Mouse (Mus musculus) CH12.LX (cell line): ENCODE data around the gene Gsg1. TPM values are rescaled to one million over a fixed set of nuclear protein-coding genes. Genes with fewer than 3 reads are reported as not detected.

Experiments
- DNase-seq: peaks from one replicate; pipeline ENCODE4 v3.0.0-alpha.2; 2013; ENCODE audit errors: extremely low read depth
- H3K27ac ChIP-seq: 2 replicates; pipeline ENCODE4 v1.5.1; 2012; ENCODE audit warnings: low read depth, mild to moderate bottlenecking, control low read depth, moderate library complexity; ENCODE audit not compliant: insufficient read depth
- H3K27me3 ChIP-seq: replicated peaks from 2 replicates; pipeline ENCODE3; 2012; ENCODE audit warnings: inconsistent platforms
- H3K36me3 ChIP-seq, 2 experiments: replicated peaks in 1 of 2; 2 replicates each; pipeline versions ENCODE3 to v1.6.1; 2012; ENCODE audit warnings: inconsistent platforms in 1 of 2, low read length in 1 of 2, mild to moderate bottlenecking in 1 of 2, mixed read lengths in 1 of 2, moderate library complexity in 1 of 2; ENCODE audit not compliant: control insufficient read depth in 1 of 2, insufficient read depth in 1 of 2
- H3K4me1 ChIP-seq, 2 experiments: 2 replicates each; pipeline ENCODE4 v1.6.1; 2012; ENCODE audit warnings: inconsistent platforms in 1 of 2, moderate library complexity in 1 of 2; ENCODE audit not compliant: insufficient read depth in 2 of 2, control insufficient read depth in 1 of 2
- H3K4me2 ChIP-seq: 2 replicates; pipeline ENCODE4 v1.6.1; 2012; ENCODE audit warnings: low read depth, mild to moderate bottlenecking, control low read depth; ENCODE audit not compliant: poor library complexity, insufficient read depth, severe bottlenecking
- H3K4me3 ChIP-seq, 3 experiments: fragments of 150-350 bp in 1 of 3; sonication (generic) in 1 of 3; replicated peaks in 1 of 3; 2 replicates each; pipeline versions ENCODE3 to v1.5.1; 2011 to 2012; ENCODE audit warnings: low read depth in 2 of 3, low read length in 2 of 3, mild to moderate bottlenecking in 2 of 3, moderate library complexity in 2 of 3, control low read depth in 1 of 3, improper control_type of control experiment in 1 of 3, inconsistent platforms in 1 of 3, mixed read lengths in 1 of 3; ENCODE audit not compliant: poor library complexity in 1 of 3
- H3K79me2 ChIP-seq: replicated peaks from 2 replicates; pipeline ENCODE4 v1.6.1; 2012; ENCODE audit warnings: mild to moderate bottlenecking, moderate library complexity; ENCODE audit not compliant: control insufficient read depth, poor library complexity, insufficient read depth, severe bottlenecking; ENCODE audit errors: extremely low read depth
- H3K9ac ChIP-seq: 2 replicates; pipeline ENCODE4 v1.6.1; 2012; ENCODE audit warnings: low read depth, mild to moderate bottlenecking, control low read depth, moderate library complexity; ENCODE audit not compliant: insufficient read depth
- H3K9me3 ChIP-seq: replicated peaks from 2 replicates; pipeline ENCODE3; 2012; ENCODE audit warnings: low read length, inconsistent platforms, mixed read lengths
- ELF1 ChIP-seq: IDR thresholded peaks from 2 replicates; pipeline ENCODE4 v1.6.1; 2014; ENCODE audit warnings: low read depth, mild to moderate bottlenecking, inconsistent platforms, low read length, improper control_type of control experiment
- EP300 ChIP-seq: IDR thresholded peaks from 2 replicates; pipeline ENCODE4 v1.6.1; 2011; ENCODE audit warnings: low read length, improper control_type of control experiment
- ETS1 ChIP-seq: conservative IDR thresholded peaks from 2 replicates; pipeline ENCODE4 v1.6.1; 2012; ENCODE audit warnings: low read depth, mild to moderate bottlenecking, inconsistent platforms, low read length, improper control_type of control experiment, moderate library complexity
- HCFC1 ChIP-seq: IDR thresholded peaks from 2 replicates; pipeline ENCODE4 v1.6.1; 2012; ENCODE audit warnings: low read depth, mild to moderate bottlenecking, inconsistent platforms, low read length, improper control_type of control experiment
- IRF4 ChIP-seq: IDR thresholded peaks from 2 replicates; pipeline ENCODE4 v1.6.1; 2014; ENCODE audit warnings: low read depth, mild to moderate bottlenecking, inconsistent platforms, low read length, improper control_type of control experiment
- JUN ChIP-seq: IDR thresholded peaks from 2 replicates; pipeline ENCODE4 v1.6.1; 2011; ENCODE audit warnings: low read depth, mild to moderate bottlenecking, low read length, improper control_type of control experiment, moderate library complexity; ENCODE audit not compliant: insufficient read depth
- JUND ChIP-seq: conservative IDR thresholded peaks from 2 replicates; pipeline ENCODE4 v1.6.1; 2011; ENCODE audit warnings: low read depth, low read length, improper control_type of control experiment
- KAT2A ChIP-seq: IDR thresholded peaks from 2 replicates; pipeline ENCODE4 v1.6.1; 2012; ENCODE audit warnings: low read length, improper control_type of control experiment, inconsistent platforms; ENCODE audit not compliant: insufficient replicate concordance
- MAFK ChIP-seq: IDR thresholded peaks from 2 replicates; pipeline ENCODE4 v1.6.1; 2011; ENCODE audit warnings: low read length, improper control_type of control experiment; ENCODE audit not compliant: insufficient replicate concordance
- MAX ChIP-seq: IDR thresholded peaks from 2 replicates; pipeline ENCODE4 v1.6.1; 2011; ENCODE audit warnings: low read length, improper control_type of control experiment
- MAZ ChIP-seq: IDR thresholded peaks from 2 replicates; pipeline ENCODE4 v1.6.1; 2012; ENCODE audit warnings: low read depth, mild to moderate bottlenecking, inconsistent platforms, low read length, improper control_type of control experiment, moderate library complexity
- MEF2A ChIP-seq: IDR thresholded peaks from 2 replicates; pipeline ENCODE4 v1.6.1; 2014; ENCODE audit warnings: low read depth, mild to moderate bottlenecking, inconsistent platforms, low read length, improper control_type of control experiment, borderline replicate concordance
- NRF1 ChIP-seq: IDR thresholded peaks from 2 replicates; pipeline ENCODE4 v1.6.1; 2014; ENCODE audit warnings: low read depth, mild to moderate bottlenecking, inconsistent platforms, low read length, improper control_type of control experiment, moderate library complexity
- POLR2A ChIP-seq: IDR thresholded peaks from 2 replicates; pipeline ENCODE4 v1.6.1; 2011; ENCODE audit warnings: low read depth, mild to moderate bottlenecking, improper control_type of control experiment, low read length
- TBP ChIP-seq: conservative IDR thresholded peaks from 2 replicates; pipeline ENCODE4 v1.6.1; 2011; ENCODE audit warnings: low read depth, low read length, improper control_type of control experiment
- TCF12 ChIP-seq: IDR thresholded peaks from 2 replicates; pipeline ENCODE4 v1.6.1; 2014; ENCODE audit warnings: low read depth, mild to moderate bottlenecking, inconsistent platforms, low read length, improper control_type of control experiment
- UBTF ChIP-seq: IDR thresholded peaks from 2 replicates; pipeline ENCODE4 v1.6.1; 2012; ENCODE audit warnings: low read depth, mild to moderate bottlenecking, inconsistent platforms, low read length, improper control_type of control experiment, moderate library complexity
- ZC3H11A ChIP-seq: IDR thresholded peaks from 2 replicates; pipeline ENCODE4 v1.6.1; 2012; ENCODE audit warnings: low read depth, mild to moderate bottlenecking, inconsistent platforms, low read length, improper control_type of control experiment
- ZKSCAN1 ChIP-seq: IDR thresholded peaks from 2 replicates; pipeline ENCODE4 v1.6.1; 2012; ENCODE audit warnings: low read depth, inconsistent platforms, low read length, improper control_type of control experiment, borderline replicate concordance
- ZMIZ1 ChIP-seq: IDR thresholded peaks from 2 replicates; pipeline ENCODE4 v1.6.1; 2012; ENCODE audit warnings: low read depth, mild to moderate bottlenecking, inconsistent platforms, low read length, improper control_type of control experiment
- dilution Hi-C: fragments of 300-500 bp; cut with MboI; formaldehyde crosslinking; loops from 2 replicates; pipeline ENCODE4 v1.14.3; 2020; ENCODE audit warnings: low sequenced_read_pairs; ENCODE audit not compliant: extremely low pct_unique_long_range_greater_than_20kb, extremely low pct_ligation_motif_present
- in situ Hi-C: fragments of 300-500 bp; cut with MboI; formaldehyde crosslinking; loops from 3 replicates; pipeline ENCODE4 v1.14.3; 2019; ENCODE audit warnings: low sequenced_read_pairs, low pct_ligation_motif_present, low pct_unique_long_range_greater_than_20kb, mixed read lengths
- polyA plus RNA-seq: library from polyadenylated mRNA; unstranded; fragments of >175 nt; gene quantifications from 2 replicates; pipeline ENCODE4 v1.2.1, GENCODE M21; 2012; ENCODE audit warnings: low read depth; ENCODE audit not compliant: insufficient read length
- total RNA-seq, 2 experiments: library from RNA; depleted of rRNA; stranded (reverse); fragments of 300-350 nt in 1 of 2; fragments of >200 nt in 1 of 2; gene quantifications; 2 replicates each; pipeline ENCODE4 v1.2.3; 2012 to 2014

The Gsg1 gene
- total and polyA plus RNA-seq, 3 experiments, result not detected

GRCm38 (mm10) chr6:135206909-135207308 lies 47.2 kb downstream of the Gsg1 start:
- no peak overlapping the region for H3K9ac ChIP-seq
- H3K79me2 ChIP-seq, result no peaks in the 10 kb centered on the region
- dilution Hi-C loops, result no loop called here
- no peak overlapping the region for H3K4me3 ChIP-seq
- H3K27me3 ChIP-seq, result no peaks in the 10 kb centered on the region
- DNase-seq, result no peak
- TF ChIP-seq MEF2A (no peak), NRF1 (no peak), ZKSCAN1 (no peak), TBP (no peak), JUN (no peak), ELF1 (no peak), TCF12 (no peak), MAFK (no peak), POLR2A (no peak), JUND (no peak), HCFC1 (no peak), IRF4 (no peak)
- TF ChIP-seq, all 38 proteins: peak for 0
- Histone ChIP-seq H3K36me3 (no peaks in the 10 kb centered on the region), H3K9me3 (no peaks in the 10 kb centered on the region), H3K4me1 (no peaks in the 10 kb centered on the region), H3K27ac (no peak overlapping the region), H3K4me2 (no peak overlapping the region)
- in situ Hi-C loops, result no loop called here

- no peak overlapping the region for H3K9ac ChIP-seq
Observed at GRCm38 (mm10) chr6:135205802-135206201, 48.3 kb downstream of the Gsg1 start.

GRCm38 (mm10) chr6:135204869-135205268 lies 49.3 kb downstream of the Gsg1 start:
- Histone ChIP-seq H3K27me3 (no peaks in the 10 kb centered on the region), H3K9me3 (no peaks in the 10 kb centered on the region), H3K27ac (no peak overlapping the region), H3K36me3 (no peaks in the 10 kb centered on the region), H3K4me3 (no peak overlapping the region), H3K4me1 (no peaks in the 10 kb centered on the region), H3K9ac (no peak overlapping the region), H3K79me2 (no peaks in the 10 kb centered on the region), H3K4me2 (no peak overlapping the region)
- dilution Hi-C loops (no loop called here), in situ Hi-C loops (no loop called here)
- DNase-seq, result no peak
- TF ChIP-seq ZC3H11A, result no peak
- TF ChIP-seq ELF1, result no peak
- TF ChIP-seq ETS1, result no peak
- TF ChIP-seq EP300, result no peak
- no peak for TF ChIP-seq NRF1
- no peak for TF ChIP-seq JUND
- no peak for TF ChIP-seq MAZ
- TF ChIP-seq KAT2A, result no peak
- TF ChIP-seq UBTF, result no peak
- no peak for TF ChIP-seq ZMIZ1
- TF ChIP-seq HCFC1, result no peak
- no peak for TF ChIP-seq POLR2A
- no peak for TF ChIP-seq MAX

More at GRCm38 (mm10) chr6:135205802-135206201, 48.3 kb downstream of the Gsg1 start:
- H3K4me3 ChIP-seq, result no peak overlapping the region
- no peaks in the 10 kb centered on the region for H3K4me1 ChIP-seq
- dilution Hi-C loops, result no loop called here
- H3K27me3 ChIP-seq, result no peaks in the 10 kb centered on the region
- DNase-seq, result no peak
- TF ChIP-seq JUND, result no peak
- TF ChIP-seq, all 38 proteins: peak for 0
- no peaks in the 10 kb centered on the region for H3K36me3 ChIP-seq
- H3K4me2 ChIP-seq, result no peak overlapping the region
- H3K27ac ChIP-seq, result no peak overlapping the region
- H3K9me3 ChIP-seq, result no peaks in the 10 kb centered on the region
- H3K79me2 ChIP-seq, result no peaks in the 10 kb centered on the region
- in situ Hi-C loops, result no loop called here
